In genomic region chr2:157204366-157205218, GRCm38 (mm10) we compare ENCODE assay signal across 8 mouse cellular contexts. TPM values are rescaled to one million over a fixed set of nuclear protein-coding genes. Genes with fewer than 3 reads are reported as not detected.
A peak's percentile ranks its signal among the peaks of the same experiment; 100 is the strongest.
DNase-seq lines count a peak whose midpoint lies in the region; ATAC-seq and TF ChIP-seq lines count a peak whose summit lies in the region.

Gene Rbl1, minus strand, starts transcription at chr2:157204534.

- DNase-seq in CD8-positive naive resting alpha-beta T cell, adult 2 months (ENCODE audit: low read depth in 2 of 2, low spot score in 2 of 2) = peak; percentile 84 to 92
- peak; percentile 94 for DNase-seq in c-Kit-positive CD71-negative TER-119-negative erythroid progenitor cells, embryonic 14.5 days (ENCODE audit: low read depth)
- DNase-seq in forebrain, embryonic 11.5 days (ENCODE audit: low spot score) = peak; percentile 97
- DNase-seq in heart, postnatal 0 days (ENCODE audit: low spot score) = peak; percentile 86
- peak; percentile 93 to 96 for DNase-seq in kidney, postnatal 4 days

- no peak for TF ChIP-seq CTCF in heart, postnatal 0 days (IDR thresholded peaks at IDR 0.05; ENCODE audit: low read depth)
- TF ChIP-seq CTCF in testis, adult 2 months (IDR thresholded peaks at IDR 0.05; ENCODE audit: control insufficient read depth, insufficient read depth, insufficient replicate concordance, low read depth, low read length) = no peak; the same call in 1 of the 2 replicates

- no peaks in the 10 kb centered on the region for H3K27me3 ChIP-seq in forebrain, embryonic 11.5 days (ENCODE audit: control insufficient read depth, insufficient read depth, low read length)
- H3K27me3 ChIP-seq in heart, postnatal 0 days (ENCODE audit: control insufficient read depth, insufficient read depth, low read length) = no peaks in the 10 kb centered on the region
- H3K27me3 ChIP-seq in liver, embryonic 16.5 days (ENCODE audit: control insufficient read depth, insufficient read depth, low read depth, low read length) = no peaks in the 10 kb centered on the region
- H3K27me3 ChIP-seq in neural tube, embryonic 13.5 days = no peaks in the 10 kb centered on the region
- no peaks in the 10 kb centered on the region for H3K27me3 ChIP-seq in testis, adult 2 months (ENCODE audit: control insufficient read depth, insufficient read depth, low read length)

- H3K9ac ChIP-seq in forebrain, embryonic 11.5 days (ENCODE audit: low read length) = peak within 1 kb of the TSS; percentile 98
- peak within 1 kb of the TSS; percentile 71 for H3K9ac ChIP-seq in heart, postnatal 0 days (replicated peaks; ENCODE audit: low read depth, low read length)
- H3K9ac ChIP-seq in liver, embryonic 16.5 days (ENCODE audit: low read depth, low read length) = peak within 1 kb of the TSS; percentile 97
- peak within 1 kb of the TSS; percentile 89 for H3K9ac ChIP-seq in neural tube, embryonic 13.5 days

- TF ChIP-seq EP300 in heart, postnatal 0 days (IDR thresholded peaks at IDR 0.05; ENCODE audit: low read depth) = no peak

- peak; percentile 82 for TF ChIP-seq POLR2A in testis, adult 2 months (IDR thresholded peaks at IDR 0.05; ENCODE audit: control insufficient read depth, low read depth, low read length)

- ATAC-seq in forebrain, embryonic 11.5 days (replicated peaks; ENCODE audit: low FRiP score) = peak; percentile 84
- ATAC-seq in heart, postnatal 0 days (ENCODE audit: insufficient read depth, low read depth) = peak; percentile 90
- ATAC-seq in liver, embryonic 16.5 days (ENCODE audit: low read depth) = peak; percentile 85
- ATAC-seq in neural tube, embryonic 13.5 days (ENCODE audit: low read depth) = peak; percentile 87

- H3K27ac ChIP-seq in forebrain, embryonic 11.5 days (ENCODE audit: low read depth, low read length) = peak within 1 kb of the TSS; percentile 98
- peak within 1 kb of the TSS; percentile 78 for H3K27ac ChIP-seq in heart, postnatal 0 days (ENCODE audit: low read depth)
- peak within 1 kb of the TSS; percentile 94 for H3K27ac ChIP-seq in liver, embryonic 16.5 days (ENCODE audit: low read length)
- H3K27ac ChIP-seq in neural tube, embryonic 13.5 days (replicated peaks) = peak within 1 kb of the TSS; percentile 97
- H3K27ac ChIP-seq in testis, adult 2 months (ENCODE audit: control insufficient read depth, insufficient read depth, low read depth, low read length) = peak within 1 kb of the TSS; percentile 95

- peak within 1 kb of the TSS; percentile 63 for H3K4me3 ChIP-seq in forebrain, embryonic 11.5 days (ENCODE audit: low read depth, low read length)
- peak within 1 kb of the TSS; percentile 83 for H3K4me3 ChIP-seq in heart, postnatal 0 days (ENCODE audit: low read depth, low read length)
- peak within 1 kb of the TSS; percentile 98 for H3K4me3 ChIP-seq in liver, embryonic 16.5 days (ENCODE audit: low read depth, low read length)
- peak within 1 kb of the TSS; percentile 79 for H3K4me3 ChIP-seq in neural tube, embryonic 13.5 days
- peak within 1 kb of the TSS; percentile 99 for H3K4me3 ChIP-seq in testis, adult 2 months (ENCODE audit: control insufficient read depth, low read depth, low read length)

- H3K4me2 ChIP-seq in forebrain, embryonic 11.5 days (ENCODE audit: low read depth, low read length, severe bottlenecking) = peak within 1 kb of the TSS; percentile 76
- peak within 1 kb of the TSS; percentile 92 for H3K4me2 ChIP-seq in heart, postnatal 0 days (ENCODE audit: low read depth, low read length)
- peak within 1 kb of the TSS; percentile 74 for H3K4me2 ChIP-seq in liver, embryonic 16.5 days (ENCODE audit: low read depth, low read length)
- H3K4me2 ChIP-seq in neural tube, embryonic 13.5 days = peak within 1 kb of the TSS; percentile 62

- no peaks in the 10 kb centered on the region; the same call in 1 of the 2 replicates for H3K9me3 ChIP-seq in forebrain, embryonic 11.5 days (ENCODE audit: control insufficient read depth, low read length)
- no peaks in the 10 kb centered on the region; the same call in 1 of the 2 replicates for H3K9me3 ChIP-seq in heart, postnatal 0 days (replicated peaks; ENCODE audit: control insufficient read depth, low read length)
- no peaks in the 10 kb centered on the region for H3K9me3 ChIP-seq in liver, embryonic 16.5 days (replicated peaks; ENCODE audit: control insufficient read depth, low read length)
- 0 out of 2 replicates have a peak, but pooled peaks cover 7% of the 10 kb centered on the region for H3K9me3 ChIP-seq in neural tube, embryonic 13.5 days

- peaks cover 4% of the 10 kb centered on the region; the same call in 1 of the 2 replicates for H3K4me1 ChIP-seq in forebrain, embryonic 11.5 days (replicated peaks; ENCODE audit: control insufficient read depth, insufficient read depth, low read length)
- H3K4me1 ChIP-seq in heart, postnatal 0 days (ENCODE audit: control insufficient read depth, insufficient read depth) = peaks cover 9% of the 10 kb centered on the region; the same call in 1 of the 2 replicates
- peaks cover 16% of the 10 kb centered on the region for H3K4me1 ChIP-seq in liver, embryonic 16.5 days (ENCODE audit: control insufficient read depth, low read depth, low read length)
- peaks cover 22% of the 10 kb centered on the region for H3K4me1 ChIP-seq in neural tube, embryonic 13.5 days (replicated peaks)
- H3K4me1 ChIP-seq in testis, adult 2 months (ENCODE audit: control insufficient read depth, insufficient read depth, low read length) = 0 out of 2 replicates have a peak, but pooled peaks cover 2% of the 10 kb centered on the region

- no peaks in the 10 kb centered on the region; the same call in 1 of the 2 replicates for H3K36me3 ChIP-seq in forebrain, embryonic 11.5 days (ENCODE audit: control insufficient read depth, insufficient read depth, low read length)
- no peaks in the 10 kb centered on the region for H3K36me3 ChIP-seq in heart, postnatal 0 days (replicated peaks; ENCODE audit: control insufficient read depth, insufficient read depth, low read length)
- peaks cover 12% of the 10 kb centered on the region for H3K36me3 ChIP-seq in liver, embryonic 16.5 days (ENCODE audit: control insufficient read depth, insufficient read depth)
- 0 out of 2 replicates have a peak, but pooled peaks cover 3% of the 10 kb centered on the region for H3K36me3 ChIP-seq in neural tube, embryonic 13.5 days
- H3K36me3 ChIP-seq in testis, adult 2 months (ENCODE audit: control insufficient read depth, insufficient read depth, low read length) = no peaks in the 10 kb centered on the region

- WGBS in forebrain, embryonic 11.5 days = 1% methylated on average over 71 of the region's 73 CpGs
- WGBS in heart, postnatal 0 days = 1% methylated on average over 73 of the region's 73 CpGs
- WGBS in liver, embryonic 16.5 days (ENCODE audit: insufficient replicate concordance) = under 1% methylated on average over 68 of the region's 73 CpGs
- 2% methylated on average over 71 of the region's 73 CpGs for WGBS in neural tube, embryonic 13.5 days

RNA-seq across cellular contexts. Expression of gene Rbl1, which starts in this region (rescaled TPM):
- 41.3 and 43.2 TPM in 2 replicates for polyA plus RNA-seq in forebrain, embryonic 11.5 days (2014; fragmentation: Nextera tagmentation; extraction: Ambion mirVana)
- total RNA-seq in heart, postnatal 0 days (2014; rRNA removed; ENCODE audit: low replicate concordance) = 18.5 and 21.8 TPM in 2 replicates
- polyA plus RNA-seq in heart, postnatal 0 days (2015; fragmentation: Nextera tagmentation; extraction: Ambion mirVana) = 6.0 and 6.9 TPM in 2 replicates
- polyA plus RNA-seq in liver, embryonic 16.5 days (2015; fragmentation: Nextera tagmentation; extraction: Ambion mirVana) = 17.0 and 18.2 TPM in 2 replicates
- 6.5 and 7.8 TPM in 2 replicates for polyA plus RNA-seq in neural tube, embryonic 13.5 days (2015; fragmentation: Nextera tagmentation; extraction: Ambion mirVana)
- polyA plus RNA-seq in testis, adult 2 months (2012; rRNA removed) = 7.7 and 8.4 TPM in 2 replicates

Comparison
In these comparisons a context has a peak if more than half of its experiments do, and no peak if none do; other contexts are left out.
1. Peak in every context shown above with its lines: DNase-seq, ATAC-seq, H3K4me3 ChIP-seq and H3K27ac ChIP-seq.